Mouse (Mus musculus) forebrain, embryonic 10.5 days (tissue): ENCODE results near the gene Lrrc20. TPM values are rescaled to one million over a fixed set of nuclear protein-coding genes. Genes with fewer than 3 reads are reported as not detected.
"Not testable (repeated sequence)": the region's sequence is repeated elsewhere in the genome, so short reads cannot be mapped to it uniquely, and the experiment has no call there.

Source experiments
- DNase-seq: peaks from one replicate; pipeline ENCODE4 v3.0.0-alpha.2; 2017; ENCODE audit warnings: low spot score; ENCODE audit errors: extremely low spot score
- H3K27ac ChIP-seq: fragments of 300-500 bp; sonication (generic); 2 replicates; pipeline ENCODE4 v1.5.1; 2016; ENCODE audit warnings: mild to moderate bottlenecking
- H3K27me3 ChIP-seq: fragments of 300-500 bp; sonication (generic); 2 replicates; pipeline ENCODE4 v1.6.1; 2016; ENCODE audit warnings: mild to moderate bottlenecking; ENCODE audit not compliant: poor library complexity, severe bottlenecking
- H3K36me3 ChIP-seq: fragments of 300-500 bp; sonication (generic); replicated peaks from 2 replicates; pipeline ENCODE4 v1.6.1; 2016; ENCODE audit warnings: mild to moderate bottlenecking, moderate library complexity
- H3K4me1 ChIP-seq: fragments of 300-500 bp; sonication (generic); 2 replicates; pipeline ENCODE4 v1.6.1; 2016
- H3K4me3 ChIP-seq: fragments of 300-500 bp; sonication (generic); 2 replicates; pipeline ENCODE4 v1.5.1; 2016; ENCODE audit warnings: mild to moderate bottlenecking, moderate library complexity
- H3K9me3 ChIP-seq: fragments of 300-500 bp; sonication (generic); 2 replicates; pipeline ENCODE4 v1.6.1; 2016; ENCODE audit warnings: mild to moderate bottlenecking, moderate library complexity
- WGBS: fragments of 180-500 bp; shearing (Covaris S2); methylation state at CpG from one replicate; pipeline ENCODE4 v1.1.7; 2016; 5-methylcytosine and 5-hydroxymethylcytosine counted together
- polyA plus RNA-seq: library from polyadenylated mRNA; unstranded; fragments of >200 nt; fragmentation: Nextera tagmentation; extraction: Ambion mirVana; gene quantifications from 2 replicates; pipeline ENCODE4 v1.2.1, GENCODE M21; 2016

Gene Lrrc20
- polyA plus RNA-seq, 1 experiment from 2014 or later: 9.7 TPM

DNA sequence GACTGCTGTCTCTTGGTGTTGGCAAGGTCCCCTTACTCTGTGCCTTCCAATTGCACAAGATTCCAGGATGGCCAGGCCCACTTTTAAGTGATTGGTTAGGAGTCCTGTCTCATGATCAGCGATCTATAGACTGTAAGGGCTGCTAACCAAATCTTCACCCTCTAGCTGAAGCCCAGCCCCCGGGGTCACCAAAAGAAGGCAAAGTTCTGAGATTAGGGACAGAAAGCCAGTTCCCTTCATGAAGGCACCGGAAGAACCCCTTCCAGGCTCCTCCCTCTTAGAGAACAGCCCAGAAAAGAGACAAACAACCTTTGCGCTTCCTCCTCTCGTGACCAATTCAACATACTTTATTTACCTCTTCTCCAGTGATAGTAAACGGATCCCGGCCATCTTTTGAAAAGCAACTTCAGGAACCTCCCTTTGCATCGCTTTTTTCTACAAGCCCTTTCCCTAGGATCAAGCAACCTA lies 24.1 kb upstream of the Lrrc20 start:
- H3K36me3 ChIP-seq: peaks cover 44% of the 10 kb centered on the region
- peak overlapping the region; percentile 90 for H3K27ac ChIP-seq
- 15% methylated on average over 8 of the region's 8 CpGs for WGBS

GRCm38 (mm10) chr10:61451931-61452617 lies 23.5 kb upstream of the Lrrc20 start:
- no peaks in the 10 kb centered on the region for H3K27me3 ChIP-seq
- under 1% methylated on average over 62 of the region's 62 CpGs for WGBS
- H3K4me1 ChIP-seq: peaks cover 45% of the 10 kb centered on the region
- H3K4me3 ChIP-seq: peak overlapping the region; percentile 74
- H3K27ac ChIP-seq: peak overlapping the region; percentile 90
- H3K9me3 ChIP-seq: no peaks in the 10 kb centered on the region
- peaks cover 38% of the 10 kb centered on the region for H3K36me3 ChIP-seq
- no peak for DNase-seq

More for the DNA sequence above, 24.1 kb upstream of the Lrrc20 start:
- H3K27me3 ChIP-seq: no peaks in the 10 kb centered on the region
- no peak for DNase-seq
- H3K4me1 ChIP-seq: peaks cover 50% of the 10 kb centered on the region
- H3K9me3 ChIP-seq: no peaks in the 10 kb centered on the region
- H3K4me3 ChIP-seq: peak overlapping the region; percentile 74

DNA sequence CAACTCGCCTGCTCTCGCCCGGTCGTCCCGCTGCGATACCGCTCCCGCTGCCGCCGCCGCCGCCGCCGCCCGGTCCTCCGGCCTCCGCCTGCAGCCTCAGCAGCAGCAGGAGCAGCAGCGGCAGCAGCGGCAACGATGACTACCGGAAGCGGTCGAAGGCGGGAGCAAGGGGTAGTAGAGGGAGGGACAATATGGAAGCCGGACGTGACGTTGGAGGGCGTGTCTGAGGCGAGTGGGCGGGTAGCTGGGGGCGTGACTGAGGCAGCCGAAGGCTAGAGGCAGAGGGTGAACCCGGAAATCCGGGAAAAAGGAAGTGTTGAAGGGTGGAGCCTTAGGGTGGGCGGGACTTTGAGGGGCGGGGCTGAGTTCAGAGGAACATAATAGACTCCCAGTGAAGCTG lies 23.0 kb upstream of the Lrrc20 start, which contains the start of gene Eif4ebp2:
TSS of gene Eif4ebp2 (minus strand) at position 17 of the 400 bp plus-strand sequence.
- under 1% methylated on average over 34 of the region's 36 CpGs for WGBS
- H3K27ac ChIP-seq: peak within 1 kb of the TSS; percentile 90
- peak within 1 kb of the TSS; percentile 74 for H3K4me3 ChIP-seq
- H3K9me3 ChIP-seq: no peaks in the 10 kb centered on the region
- peaks cover 39% of the 10 kb centered on the region for H3K4me1 ChIP-seq
- peak; percentile 100 for DNase-seq
- no peaks in the 10 kb centered on the region for H3K27me3 ChIP-seq
- H3K36me3 ChIP-seq: peaks cover 32% of the 10 kb centered on the region

GRCm38 (mm10) chr10:61453171-61453570 lies 22.4 kb upstream of the Lrrc20 start:
- DNase-seq, H3K27ac ChIP-seq, H3K9me3 ChIP-seq, H3K27me3 ChIP-seq: not testable (repeated sequence)
- WGBS: 77% methylated on average over 3 of the region's 3 CpGs
- Histone ChIP-seq H3K4me3 (peak overlapping the region; percentile 74), H3K36me3 (peaks cover 27% of the 10 kb centered on the region), H3K4me1 (peaks cover 34% of the 10 kb centered on the region)

DNA sequence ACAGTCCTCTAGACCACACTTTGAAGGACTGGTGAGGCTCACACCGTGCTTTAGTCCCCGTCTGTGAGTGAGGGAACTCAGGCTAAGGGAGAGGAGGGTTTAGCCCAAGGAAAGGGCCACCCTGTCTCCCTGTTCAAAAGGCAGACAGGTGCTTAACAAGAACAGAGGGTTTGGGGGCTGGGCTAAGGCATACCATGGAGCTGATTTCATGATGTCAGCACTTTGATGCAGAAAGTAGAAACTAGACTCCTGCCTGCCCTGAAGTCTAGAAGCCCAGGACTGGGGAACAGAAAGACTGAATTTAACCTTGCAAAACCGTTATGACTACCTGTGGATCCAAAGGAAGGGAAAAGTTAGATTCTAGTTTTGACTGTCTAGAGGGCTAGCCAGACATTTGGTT lies 18.4 kb upstream of the Lrrc20 start:
- WGBS: 76% methylated on average over 3 of the region's 3 CpGs
- no peaks in the 10 kb centered on the region for H3K27me3 ChIP-seq
- H3K4me3 ChIP-seq: no peak overlapping the region
- no peaks in the 10 kb centered on the region for H3K9me3 ChIP-seq
- H3K27ac ChIP-seq: no peak overlapping the region
- no peaks in the 10 kb centered on the region for H3K36me3 ChIP-seq
- H3K4me1 ChIP-seq: no peaks in the 10 kb centered on the region
- DNase-seq: no peak

GRCm38 (mm10) chr10:61465009-61465408 lies 10.6 kb upstream of the Lrrc20 start:
- no peaks in the 10 kb centered on the region for H3K27me3 ChIP-seq
- no peak overlapping the region for H3K4me3 ChIP-seq
- WGBS: 86% methylated on average over 4 of the region's 4 CpGs
- no peaks in the 10 kb centered on the region for H3K36me3 ChIP-seq
- no peaks in the 10 kb centered on the region for H3K4me1 ChIP-seq
- no peaks in the 10 kb centered on the region for H3K9me3 ChIP-seq
- no peak overlapping the region for H3K27ac ChIP-seq
- DNase-seq: no peak

- DNase-seq: no peak
- WGBS: 73% methylated on average over 8 of the region's 8 CpGs
- Histone ChIP-seq H3K36me3 (no peaks in the 10 kb centered on the region), H3K9me3 (no peaks in the 10 kb centered on the region), H3K27ac (no peak overlapping the region), H3K4me3 (no peak overlapping the region), H3K27me3 (no peaks in the 10 kb centered on the region), H3K4me1 (no peaks in the 10 kb centered on the region)
These were observed 9.4 kb upstream of the Lrrc20 start for GRCm38 (mm10) chr10:61466242-61466641.

DNA sequence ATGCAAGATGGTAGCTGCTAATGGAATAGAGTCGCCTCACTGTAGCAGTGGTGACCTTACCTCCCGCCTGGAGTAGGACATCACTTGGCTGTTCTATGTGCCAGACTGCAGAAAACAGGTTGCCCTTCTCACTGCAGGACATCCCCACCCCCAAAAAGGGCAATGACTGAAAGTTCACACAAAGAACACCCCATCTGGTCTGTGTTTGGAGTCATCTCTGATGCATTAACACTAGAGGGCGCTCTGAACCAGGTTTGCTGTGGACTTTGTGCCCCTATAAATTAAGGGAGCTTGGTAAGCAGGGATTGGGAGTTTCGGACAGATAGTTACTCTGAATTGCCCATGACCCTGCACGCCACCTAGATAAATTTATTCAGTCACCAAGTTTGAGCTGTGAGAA lies 8.7 kb upstream of the Lrrc20 start:
- DNase-seq: peak; percentile 36
- no peaks in the 10 kb centered on the region for H3K36me3 ChIP-seq
- no peaks in the 10 kb centered on the region for H3K9me3 ChIP-seq
- no peaks in the 10 kb centered on the region for H3K4me1 ChIP-seq
- H3K27me3 ChIP-seq: no peaks in the 10 kb centered on the region
- 31% methylated on average over 5 of the region's 5 CpGs for WGBS
- H3K27ac ChIP-seq: no peak overlapping the region
- no peak overlapping the region for H3K4me3 ChIP-seq

DNA sequence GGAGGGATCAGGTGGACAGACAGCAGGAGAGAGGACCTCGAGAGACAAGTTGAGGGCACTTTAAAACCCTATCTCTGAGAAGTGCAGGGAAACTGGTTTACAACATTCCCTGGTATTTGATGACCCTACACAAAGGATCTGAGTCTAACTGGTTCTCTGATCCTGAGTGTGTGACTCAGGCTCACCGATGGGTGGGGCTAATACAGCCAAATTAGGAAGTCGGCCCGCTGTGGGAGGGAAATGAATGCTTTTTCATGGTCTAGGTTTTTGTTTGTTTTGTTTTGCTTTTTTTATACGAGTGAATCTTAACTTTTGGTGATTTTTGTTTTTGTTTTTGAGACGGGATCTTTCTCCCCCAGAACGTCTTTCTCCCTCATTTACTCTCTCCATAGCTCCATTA lies 6.7 kb upstream of the Lrrc20 start:
- H3K4me1 ChIP-seq: no peaks in the 10 kb centered on the region
- WGBS: 72% methylated on average over 7 of the region's 7 CpGs

DNA sequence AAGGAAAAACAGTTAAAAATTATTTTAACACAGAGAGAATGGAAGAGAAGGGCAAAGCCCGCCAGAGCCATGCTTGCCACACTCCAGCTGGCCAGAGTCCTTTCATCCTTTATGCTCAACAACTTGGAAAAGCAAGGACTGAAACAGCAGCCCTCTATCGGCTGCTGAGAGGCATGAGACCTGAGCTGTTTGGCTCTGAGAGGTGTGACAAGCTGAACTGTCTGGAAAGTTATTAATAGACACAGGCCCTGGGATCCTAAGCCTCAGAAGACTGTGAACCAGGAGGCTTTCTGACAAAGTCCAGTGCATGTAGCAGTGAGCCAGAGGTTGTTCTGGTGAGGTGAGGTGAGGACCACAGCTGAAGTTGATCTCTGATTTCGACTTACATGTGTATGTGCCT lies 2.0 kb upstream of the Lrrc20 start:
- Histone ChIP-seq H3K4me1 (peaks cover 32% of the 10 kb centered on the region), H3K27me3 (peaks cover 22% of the 10 kb centered on the region), H3K4me3 (no peak overlapping the region), H3K9me3 (no peaks in the 10 kb centered on the region), H3K36me3 (no peaks in the 10 kb centered on the region), H3K27ac (no peak overlapping the region)
- 78% methylated on average over 3 of the region's 3 CpGs for WGBS
- no peak for DNase-seq

More for the DNA sequence above, 6.7 kb upstream of the Lrrc20 start:
- no peaks in the 10 kb centered on the region for H3K9me3 ChIP-seq
- H3K4me3 ChIP-seq: no peak overlapping the region
- H3K27me3 ChIP-seq: no peaks in the 10 kb centered on the region
- H3K36me3 ChIP-seq: no peaks in the 10 kb centered on the region
- H3K27ac ChIP-seq: no peak overlapping the region
- no peak for DNase-seq

GRCm38 (mm10) chr10:61474344-61474743 lies 1.3 kb upstream of the Lrrc20 start:
- Histone ChIP-seq H3K4me1 (peaks cover 32% of the 10 kb centered on the region), H3K9me3 (no peaks in the 10 kb centered on the region), H3K27me3 (peaks cover 22% of the 10 kb centered on the region), H3K27ac (no peak overlapping the region), H3K4me3 (no peak overlapping the region; the same call in 1 of the 2 replicates), H3K36me3 (no peaks in the 10 kb centered on the region)
- 70% methylated on average over 1 of the region's 1 CpGs for WGBS
- DNase-seq: no peak

DNA sequence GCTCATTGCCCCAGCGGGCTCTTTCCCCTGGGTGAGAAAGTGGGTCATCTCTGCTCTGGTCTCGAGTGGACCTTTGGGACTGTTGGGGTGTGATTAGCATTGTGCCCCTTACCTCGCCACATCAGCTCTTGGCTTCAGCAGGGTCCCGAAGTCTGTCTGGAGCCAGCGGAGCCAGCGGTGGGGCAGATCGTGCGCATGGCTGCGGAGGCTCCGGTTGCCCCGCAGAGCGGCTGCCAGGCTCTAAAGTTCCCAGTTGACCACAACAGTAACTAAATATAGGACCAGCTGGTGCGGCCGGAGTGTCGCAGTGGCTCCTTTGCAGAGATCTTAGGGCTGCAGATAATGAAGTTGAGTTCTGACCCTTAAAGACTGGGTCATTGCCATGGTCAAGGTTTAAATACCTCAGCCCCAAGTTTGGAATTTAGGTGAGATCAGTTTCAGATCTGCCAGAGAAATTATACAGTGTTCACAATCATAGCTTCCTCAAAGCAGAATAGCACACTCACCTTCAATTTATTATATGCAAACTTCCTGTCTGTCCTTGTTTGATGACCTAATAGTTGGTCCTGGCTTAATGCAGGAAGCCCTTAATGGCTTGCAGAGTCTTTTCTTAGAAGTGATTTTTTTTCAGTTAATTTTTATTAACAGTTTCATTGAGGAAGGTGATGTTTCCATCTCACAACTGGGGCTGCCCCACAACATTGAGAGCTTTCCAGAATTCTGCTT lies 1.0 kb downstream of the Lrrc20 start:
- H3K4me1 ChIP-seq: peaks cover 32% of the 10 kb centered on the region

GRCm38 (mm10) chr10:61479461-61479860 lies 3.9 kb downstream of the Lrrc20 start:
- no peak for DNase-seq
- Histone ChIP-seq H3K27me3 (peaks cover 22% of the 10 kb centered on the region), H3K4me1 (peaks cover 34% of the 10 kb centered on the region), H3K4me3 (no peak overlapping the region), H3K9me3 (no peaks in the 10 kb centered on the region), H3K27ac (no peak overlapping the region), H3K36me3 (no peaks in the 10 kb centered on the region)
- WGBS: 94% methylated on average over 10 of the region's 10 CpGs

More for the DNA sequence above, 1.0 kb downstream of the Lrrc20 start:
- H3K27me3 ChIP-seq: peaks cover 22% of the 10 kb centered on the region
- H3K4me3 ChIP-seq: peak overlapping the region; percentile 86
- no peaks in the 10 kb centered on the region for H3K9me3 ChIP-seq
- WGBS: 4% methylated on average over 15 of the region's 15 CpGs
- no peaks in the 10 kb centered on the region for H3K36me3 ChIP-seq
- no peak for DNase-seq
- peak overlapping the region; percentile 94 for H3K27ac ChIP-seq
